Mouse (Mus musculus) erythroblast, embryonic 14.5 days (primary cell): ENCODE data around the gene Pdia4.

Experiments used
- GATA1 ChIP-seq: IDR thresholded peaks from 2 replicates; pipeline ENCODE4 v1.6.1; 2012; ENCODE audit warnings: low read length, inconsistent platforms, mixed read lengths
- TAL1 ChIP-seq: IDR thresholded peaks from 3 replicates; pipeline ENCODE4 v1.6.1; 2012; ENCODE audit warnings: low read length, inconsistent platforms, mixed read lengths

DNA sequence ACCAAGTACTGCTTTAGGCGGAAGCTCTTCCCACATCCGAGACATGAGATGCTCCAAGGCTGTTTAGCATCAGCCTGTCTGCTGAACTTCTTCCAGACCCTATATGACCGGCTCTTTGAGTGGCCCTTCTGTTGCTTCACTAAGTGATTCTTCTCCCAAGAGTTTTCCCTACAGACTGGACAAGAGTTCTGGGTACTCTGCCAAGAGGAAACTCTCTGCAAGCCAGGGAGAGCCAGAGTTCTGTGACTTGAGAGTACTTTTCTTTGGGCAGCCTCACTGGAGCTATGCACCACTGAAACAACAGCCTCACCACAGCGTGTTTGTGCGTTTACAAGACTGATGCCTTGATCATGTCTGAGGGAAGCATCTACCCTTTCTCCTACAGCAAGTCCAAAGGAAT lies 8.0 kb upstream of the Pdia4 start:
- TF ChIP-seq GATA1 (no peak), TAL1 (no peak)
